Mouse (Mus musculus) gastrocnemius, adult 8-10 months (tissue): ENCODE data around the gene Gnl1. TPM values are rescaled to one million over a fixed set of nuclear protein-coding genes. Genes with fewer than 3 reads are reported as not detected.
"Not testable (repeated sequence)": the region's sequence is repeated elsewhere in the genome, so short reads cannot be mapped to it uniquely, and the experiment has no call there.

ENCODE experiments used
- DNase-seq, 2 experiments: peaks; one replicate each; pipeline ENCODE4 v3.0.0; 2022; ENCODE audit warnings: low spot score in 2 of 2
- total RNA-seq, 4 experiments: library from RNA; stranded (reverse); gene quantifications; 2 replicates each; pipeline ENCODE4 v1.2.4; 2022

Gnl1 gene
- total RNA-seq = 10 to 100 TPM; 24.1 to 31.8 (median 29.1) TPM

- peak; percentile 86 to 89 for DNase-seq
Observed at GRCm38 (mm10) chr17:35979401-35980362, at the start of gene Gnl1, which contains the start of gene Prr3. Gene Gnl1 (plus strand): TSS chr17:35979851. Gene Prr3 (minus strand): TSS chr17:35980236.

- no peak for DNase-seq
Observed at GRCm38 (mm10) chr17:35930627-35931026, 49.0 kb upstream of the Gnl1 start.

GRCm38 (mm10) chr17:35932608-35933007 is 47.0 kb upstream of the Gnl1 start:
- no peak for DNase-seq

- DNase-seq = not testable (repeated sequence)
Observed at GRCm38 (mm10) chr17:35935763-35936162, 43.9 kb upstream of the Gnl1 start.

GRCm38 (mm10) chr17:35937700-35938348 is 41.8 kb upstream of the Gnl1 start:
- DNase-seq = no peak

GRCm38 (mm10) chr17:35939108-35939507 is 40.5 kb upstream of the Gnl1 start:
- DNase-seq = no peak

- no peak for DNase-seq
Observed at GRCm38 (mm10) chr17:35939941-35940340, 39.7 kb upstream of the Gnl1 start.

- not testable (repeated sequence) for DNase-seq
Observed at GRCm38 (mm10) chr17:35950946-35951345, 28.7 kb upstream of the Gnl1 start.

- DNase-seq = not testable (repeated sequence)
Observed at GRCm38 (mm10) chr17:35952559-35952958, 27.1 kb upstream of the Gnl1 start.

- no peak for DNase-seq
Observed at GRCm38 (mm10) chr17:35954665-35955064, 25.0 kb upstream of the Gnl1 start.

GRCm38 (mm10) chr17:35958533-35959223 is 21.0 kb upstream of the Gnl1 start:
- no peak for DNase-seq

- no peak for DNase-seq
Observed at GRCm38 (mm10) chr17:35963279-35963678, 16.4 kb upstream of the Gnl1 start.

GRCm38 (mm10) chr17:35967621-35968020 is 12.0 kb upstream of the Gnl1 start:
- no peak for DNase-seq

GRCm38 (mm10) chr17:35969418-35970389 is 9.9 kb upstream of the Gnl1 start, which contains the start of gene Abcf1:
Gene Abcf1 (minus strand): TSS chr17:35969761.
- peak; percentile 99 for DNase-seq

- DNase-seq = no peak
Observed at GRCm38 (mm10) chr17:35972131-35972530, 7.5 kb upstream of the Gnl1 start.

- no peak for DNase-seq
Observed at GRCm38 (mm10) chr17:35978811-35979400, 745 bp upstream of the Gnl1 start.

GRCm38 (mm10) chr17:35980363-35980754 is 708 bp downstream of the Gnl1 start:
- peak; percentile 16 to 42 for DNase-seq

- DNase-seq = no peak
Observed at GRCm38 (mm10) chr17:35981776-35982175, 2.1 kb downstream of the Gnl1 start.

GRCm38 (mm10) chr17:35991781-35992180 is 12.1 kb downstream of the Gnl1 start:
- DNase-seq = no peak

- peak; percentile 36 to 47 for DNase-seq
Observed at GRCm38 (mm10) chr17:35993675-35994074, 14.0 kb downstream of the Gnl1 start.
